Mouse (Mus musculus): Measurements from ENCODE around the gene Stat3. TPM values are rescaled to one million over a fixed set of nuclear protein-coding genes. Genes with fewer than 3 reads are reported as not detected.

The Stat3 gene
- total RNA-seq, 2 experiments from 2014 or later: 49.1 to 56.7 TPM

DNA sequence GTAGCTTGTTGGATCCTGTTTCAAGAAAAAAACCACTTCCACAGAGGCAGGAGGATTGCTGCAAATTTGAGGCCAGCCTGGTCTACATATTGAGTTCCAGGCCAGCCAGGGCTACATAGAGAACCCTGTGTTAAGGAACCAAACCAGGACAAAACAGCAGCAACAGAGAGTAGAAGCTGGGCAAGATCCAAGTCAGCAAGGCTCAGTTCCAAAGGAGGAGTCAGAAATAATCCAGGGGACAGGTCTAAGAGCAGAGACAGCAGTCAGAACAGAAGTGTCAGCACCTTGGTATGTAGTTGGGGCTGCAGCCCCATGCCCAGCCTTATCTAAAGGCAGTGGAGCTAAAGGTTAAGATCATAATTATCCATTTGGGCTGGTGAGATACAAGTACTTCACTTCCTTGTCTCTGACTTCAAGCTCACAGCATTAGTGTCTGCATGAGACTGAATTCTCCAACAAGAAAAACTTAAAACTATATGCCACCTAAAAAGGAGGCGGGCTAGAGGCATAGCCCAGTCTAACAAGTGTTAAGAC lies 14.9 kb downstream of the Stat3 start:
- no peak for DNase-seq

DNA sequence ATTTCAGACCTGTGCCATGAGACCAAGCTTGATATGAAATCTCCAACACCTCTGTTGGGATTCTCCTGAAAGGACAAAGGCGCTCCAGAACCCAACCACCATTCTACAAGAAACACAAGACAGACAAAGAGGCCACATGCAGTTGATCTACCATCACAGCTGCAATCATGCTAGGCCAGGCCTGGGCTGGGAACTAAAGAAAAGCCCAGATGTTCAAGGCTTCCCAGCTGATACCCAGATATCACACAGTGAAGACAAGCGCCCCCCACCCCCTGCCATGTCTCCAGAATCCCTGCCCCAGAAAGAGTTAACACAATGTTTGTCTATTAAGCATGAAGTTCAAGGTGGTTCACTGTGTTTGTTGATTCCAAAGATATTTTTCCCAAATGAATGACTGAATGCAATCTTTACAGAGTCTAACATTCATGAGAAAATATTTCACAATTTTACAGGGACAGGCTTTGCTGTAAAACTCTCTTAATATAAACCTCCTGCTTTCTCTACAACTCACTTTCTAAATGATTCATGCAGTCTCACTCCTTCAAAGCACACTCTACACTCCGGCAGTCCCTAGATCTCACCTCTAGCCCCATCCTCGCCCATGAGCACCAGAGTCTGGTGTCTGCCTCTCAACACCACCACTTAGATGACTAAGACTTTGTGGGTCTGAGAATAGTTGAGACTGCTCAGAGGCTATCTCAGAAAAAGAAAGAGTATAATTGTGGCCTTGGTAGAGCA lies 18.3 kb downstream of the Stat3 start:
- no peak for DNase-seq

DNA sequence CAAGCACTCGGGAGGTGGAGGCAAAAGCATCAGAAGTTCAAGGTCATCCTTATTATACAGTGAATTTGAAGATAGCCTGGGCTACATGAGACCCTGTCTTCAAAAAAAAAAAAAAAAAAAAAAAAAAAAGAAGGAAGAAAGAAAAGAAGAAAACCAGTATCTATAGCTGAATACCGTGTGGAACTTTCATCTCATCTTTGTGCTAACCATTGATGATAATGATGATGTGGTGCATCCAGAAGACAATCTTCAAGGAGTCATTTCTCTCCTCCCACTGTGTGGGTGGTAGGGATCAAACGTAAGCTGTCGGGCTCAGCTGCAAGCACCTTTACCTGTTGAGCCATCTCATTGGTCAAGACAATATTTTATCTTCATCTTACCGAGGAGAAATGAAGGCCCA lies 21.3 kb downstream of the Stat3 start:
- DNase-seq: no peak

DNA sequence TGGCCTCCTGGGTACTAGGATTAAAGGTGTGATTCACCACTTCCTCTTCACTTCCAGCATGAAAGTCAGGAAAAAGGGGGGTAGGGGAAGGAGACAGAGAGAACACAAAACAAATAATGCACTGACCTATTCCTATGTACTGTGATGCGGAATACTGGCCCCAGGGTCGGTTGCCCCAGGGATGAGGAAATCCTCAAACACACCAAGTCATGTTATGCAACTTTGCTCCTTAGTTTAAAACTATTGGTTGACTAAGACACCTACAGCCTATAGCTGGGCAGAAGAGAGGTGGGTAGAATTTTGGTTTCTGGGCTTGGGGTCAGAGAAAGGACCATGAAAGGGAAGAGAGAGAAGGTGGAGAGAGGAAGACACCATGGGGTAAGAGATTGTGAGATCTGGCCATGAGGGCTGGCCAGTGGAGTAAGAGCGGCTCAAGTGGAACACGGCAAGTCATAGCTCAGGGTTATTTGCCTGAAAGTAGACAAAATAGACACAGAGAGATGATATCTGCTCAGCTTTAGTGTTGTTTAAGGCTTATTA lies 22.8 kb downstream of the Stat3 start:
- DNase-seq: no peak

DNA sequence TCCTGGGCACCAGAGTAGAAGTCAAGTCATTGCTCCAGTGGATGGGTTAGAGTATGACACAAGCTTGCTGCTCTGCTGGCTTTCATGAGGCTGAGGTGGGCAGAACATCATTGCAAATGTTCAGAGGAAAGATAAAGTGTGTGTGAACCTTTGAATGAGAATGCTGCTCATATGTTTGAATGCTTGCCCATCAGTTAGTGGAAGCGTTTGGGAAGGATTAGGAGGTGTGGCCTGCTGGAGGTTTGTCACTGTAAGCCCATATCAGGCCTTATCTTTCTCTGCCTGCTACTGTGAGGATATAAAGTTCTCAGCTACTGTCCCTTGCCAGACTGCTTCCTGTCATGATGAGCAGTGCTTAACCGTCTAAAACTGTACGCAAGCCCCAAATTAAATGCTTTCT lies 24.3 kb downstream of the Stat3 start:
- DNase-seq: no peak

DNA sequence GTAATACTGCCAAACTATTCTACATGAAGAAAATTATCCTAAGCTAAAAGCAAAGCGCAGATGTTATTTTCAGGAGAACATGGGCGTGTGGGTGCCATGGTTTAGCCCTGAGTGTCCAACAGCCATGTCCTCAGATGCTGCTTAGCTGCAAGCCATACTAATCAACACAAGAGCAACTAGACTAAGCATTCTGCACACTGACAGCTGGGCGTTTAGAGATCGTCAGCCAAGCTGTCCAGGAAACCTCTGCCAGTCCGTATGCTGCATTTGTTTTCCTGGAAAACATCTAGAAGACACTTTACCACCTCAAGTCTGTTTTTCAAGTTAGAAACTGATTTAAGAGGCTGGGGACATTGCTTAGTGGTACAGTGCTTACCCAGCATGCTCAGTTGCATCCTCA lies 24.9 kb downstream of the Stat3 start:
- no peak for DNase-seq

DNA sequence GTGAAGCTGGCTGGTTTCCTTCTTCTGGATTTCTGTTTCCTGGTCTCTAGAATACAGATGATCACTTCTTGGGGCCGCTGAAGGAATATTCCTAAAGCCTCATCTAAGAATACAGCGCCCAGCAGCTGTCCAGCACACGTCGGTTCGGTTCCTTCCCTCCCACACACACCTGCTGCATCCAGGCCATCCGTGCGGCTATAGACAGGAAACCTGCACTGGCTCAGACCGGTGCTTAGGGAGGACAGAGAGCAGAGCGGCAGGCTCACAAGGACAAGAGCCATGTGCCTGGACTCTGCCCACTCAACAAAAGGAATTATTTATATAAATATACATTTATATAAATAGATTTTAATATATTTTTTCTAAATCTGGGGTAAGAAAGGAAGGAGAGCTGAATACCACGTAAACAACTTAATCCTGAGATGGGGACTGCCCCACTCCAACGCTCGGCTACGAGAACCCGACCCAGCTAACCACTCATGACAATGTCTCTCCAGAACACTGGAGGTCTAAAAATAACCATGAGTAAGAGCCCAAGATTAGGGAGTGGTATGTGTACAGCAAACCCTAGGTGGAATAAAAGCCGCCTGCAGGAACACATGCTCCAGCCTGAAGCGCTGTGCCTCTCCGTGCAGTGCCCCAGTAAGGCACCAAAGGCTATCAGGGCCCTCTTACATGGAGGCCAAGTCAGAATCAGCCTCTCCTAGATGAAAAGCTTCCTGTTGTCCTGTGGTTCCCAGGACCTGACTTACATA lies 26.8 kb downstream of the Stat3 start:
- no peak for DNase-seq

DNA sequence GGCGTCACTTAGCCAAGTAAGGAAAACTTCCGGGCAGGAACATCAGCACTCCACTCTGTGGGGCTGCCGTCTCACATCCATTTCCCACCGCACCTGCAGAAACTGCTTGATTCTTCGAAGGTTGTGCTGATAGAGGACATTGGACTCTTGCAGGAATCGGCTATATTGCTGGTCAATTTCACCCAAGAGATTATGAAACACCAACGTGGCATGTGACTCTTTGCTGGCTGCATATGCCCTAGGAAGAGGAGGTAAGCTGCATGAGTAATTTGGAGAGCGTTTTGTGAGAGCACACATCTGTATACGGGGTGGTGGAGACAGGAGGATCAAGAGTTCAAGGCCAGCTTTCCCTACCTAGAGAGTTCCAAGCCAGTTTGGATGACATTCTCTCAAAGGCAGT lies 30.8 kb downstream of the Stat3 start:
- no peak for DNase-seq

DNA sequence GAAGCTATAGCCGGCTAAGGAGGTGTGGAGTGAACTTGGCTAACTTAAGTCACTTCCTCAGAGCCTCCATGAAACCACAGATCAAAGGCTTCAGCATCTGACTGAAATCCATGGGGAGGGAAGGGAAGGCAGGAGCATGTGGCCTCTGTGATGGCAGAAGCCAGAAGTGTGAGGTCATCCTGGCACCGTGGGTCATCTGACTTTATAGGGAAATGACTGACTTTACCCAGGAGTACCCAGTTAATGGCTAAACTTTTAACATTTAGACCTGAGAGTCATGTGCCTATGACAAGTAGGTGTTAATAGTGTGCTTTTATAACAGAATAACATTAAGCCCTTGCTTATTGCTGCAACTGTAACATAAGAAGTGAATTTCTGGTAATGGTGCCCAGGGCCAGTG lies 31.2 kb downstream of the Stat3 start:
- DNase-seq: no peak

DNA sequence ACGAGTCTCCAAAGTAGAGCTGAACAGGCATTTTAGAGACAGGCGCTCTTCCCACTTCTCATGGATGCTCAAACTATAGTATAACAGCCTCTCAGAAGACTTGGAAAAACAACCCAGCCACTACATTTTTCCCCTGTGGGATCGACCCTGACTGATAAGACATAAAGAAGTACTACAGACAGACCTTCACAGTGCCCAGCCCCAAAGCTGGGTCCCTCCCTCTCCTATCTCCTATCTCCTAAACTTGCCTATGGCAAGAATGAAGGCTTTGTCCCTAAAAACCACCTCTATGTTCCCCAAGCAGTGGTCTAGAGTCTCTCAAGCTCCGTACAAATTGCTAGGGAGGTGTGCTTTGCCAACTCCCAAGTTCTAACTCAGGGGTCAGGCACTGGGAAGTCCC lies 32.5 kb downstream of the Stat3 start:
- no peak for DNase-seq

DNA sequence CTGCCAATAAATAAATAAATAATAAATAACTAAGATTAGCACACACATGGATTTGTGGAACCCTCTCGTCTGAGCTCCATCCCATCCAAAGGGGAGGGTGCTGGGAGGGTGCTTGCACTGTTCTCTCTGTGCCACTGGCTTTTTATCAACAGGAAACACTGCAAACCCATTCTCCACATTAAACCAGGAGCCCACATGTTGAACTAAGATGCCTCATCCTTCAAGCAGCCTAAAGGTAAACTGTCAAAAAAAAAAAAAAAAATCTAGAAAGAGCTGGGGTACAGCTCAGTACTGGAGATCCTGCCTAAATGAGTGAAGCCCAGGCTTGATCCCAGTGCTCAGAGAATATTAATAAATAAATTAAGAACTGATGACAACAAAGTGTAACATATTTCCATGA lies 33.4 kb downstream of the Stat3 start:
- no peak for DNase-seq

DNA sequence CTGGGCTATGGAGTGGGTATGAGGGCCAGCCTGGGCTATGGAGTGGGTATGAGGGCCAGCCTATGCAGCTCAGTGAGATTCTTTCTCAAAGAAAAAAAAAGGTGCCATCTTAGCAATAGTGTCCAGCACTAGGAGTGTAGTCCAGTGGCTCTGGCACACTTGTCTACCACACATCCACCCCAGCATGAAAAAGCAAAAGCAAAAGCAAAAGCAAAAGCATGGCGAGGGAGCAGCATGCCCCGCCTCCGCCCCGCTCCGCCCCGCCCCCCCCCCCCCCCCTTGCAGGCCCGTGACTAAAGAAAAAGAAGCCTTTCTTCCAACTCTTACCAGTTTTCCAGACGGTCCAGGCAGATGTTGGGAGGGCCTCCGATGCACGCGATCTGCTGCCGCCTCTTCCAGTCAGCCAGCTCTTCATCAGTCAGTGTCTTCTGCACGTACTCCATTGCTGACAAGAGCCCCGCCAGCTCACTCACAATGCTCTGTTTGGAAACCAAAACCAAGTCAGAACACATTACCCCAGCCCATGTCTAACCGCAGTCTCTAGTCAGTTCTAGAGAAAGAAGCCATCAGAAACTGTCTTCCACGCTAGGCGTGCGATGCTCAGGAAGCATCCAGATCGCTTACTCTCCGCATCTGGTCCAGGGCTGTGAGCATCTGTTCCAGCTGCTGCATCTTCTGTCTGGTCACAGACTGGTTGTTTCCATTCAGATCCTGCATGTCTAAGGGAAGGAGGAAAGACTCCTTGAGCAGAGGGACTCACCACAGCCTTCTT lies 34.6 kb downstream of the Stat3 start:
- no peak for DNase-seq

DNA sequence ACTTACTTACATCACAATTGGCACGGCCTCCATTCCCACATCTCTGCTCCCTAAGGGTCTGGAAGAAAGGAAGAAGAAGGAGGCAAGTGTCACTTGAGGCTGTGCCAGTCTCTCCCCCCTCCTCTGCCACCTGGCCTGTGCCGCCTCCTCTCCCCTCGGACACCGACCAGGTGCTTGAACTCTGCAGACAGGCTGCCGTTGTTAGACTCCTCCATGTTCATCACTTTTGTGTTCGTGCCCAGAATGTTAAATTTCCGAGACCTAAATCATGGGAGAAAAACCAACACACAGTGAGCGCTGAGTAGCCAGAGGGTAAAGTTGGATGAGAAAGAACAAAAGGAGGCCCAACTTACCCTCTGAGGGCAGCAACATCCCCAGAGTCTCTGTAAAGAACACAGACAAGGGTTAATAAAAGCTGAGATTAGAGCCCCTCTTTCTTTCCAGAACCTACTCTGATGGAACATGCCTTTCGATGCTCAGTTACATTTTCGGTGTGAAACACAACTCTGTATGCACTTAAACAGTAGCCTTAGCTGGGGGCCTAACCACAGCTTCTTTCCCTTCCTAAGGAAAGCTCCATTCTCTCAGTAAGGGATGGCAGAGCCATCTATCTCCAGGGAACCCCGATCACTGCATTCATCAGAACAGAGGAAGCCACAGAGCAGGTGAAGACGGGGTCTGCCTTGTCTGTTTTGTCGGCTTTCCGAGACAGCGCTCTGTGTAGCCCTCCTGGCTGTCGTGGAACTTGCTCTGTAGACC lies 40.7 kb downstream of the Stat3 start:
- no peak for DNase-seq

DNA sequence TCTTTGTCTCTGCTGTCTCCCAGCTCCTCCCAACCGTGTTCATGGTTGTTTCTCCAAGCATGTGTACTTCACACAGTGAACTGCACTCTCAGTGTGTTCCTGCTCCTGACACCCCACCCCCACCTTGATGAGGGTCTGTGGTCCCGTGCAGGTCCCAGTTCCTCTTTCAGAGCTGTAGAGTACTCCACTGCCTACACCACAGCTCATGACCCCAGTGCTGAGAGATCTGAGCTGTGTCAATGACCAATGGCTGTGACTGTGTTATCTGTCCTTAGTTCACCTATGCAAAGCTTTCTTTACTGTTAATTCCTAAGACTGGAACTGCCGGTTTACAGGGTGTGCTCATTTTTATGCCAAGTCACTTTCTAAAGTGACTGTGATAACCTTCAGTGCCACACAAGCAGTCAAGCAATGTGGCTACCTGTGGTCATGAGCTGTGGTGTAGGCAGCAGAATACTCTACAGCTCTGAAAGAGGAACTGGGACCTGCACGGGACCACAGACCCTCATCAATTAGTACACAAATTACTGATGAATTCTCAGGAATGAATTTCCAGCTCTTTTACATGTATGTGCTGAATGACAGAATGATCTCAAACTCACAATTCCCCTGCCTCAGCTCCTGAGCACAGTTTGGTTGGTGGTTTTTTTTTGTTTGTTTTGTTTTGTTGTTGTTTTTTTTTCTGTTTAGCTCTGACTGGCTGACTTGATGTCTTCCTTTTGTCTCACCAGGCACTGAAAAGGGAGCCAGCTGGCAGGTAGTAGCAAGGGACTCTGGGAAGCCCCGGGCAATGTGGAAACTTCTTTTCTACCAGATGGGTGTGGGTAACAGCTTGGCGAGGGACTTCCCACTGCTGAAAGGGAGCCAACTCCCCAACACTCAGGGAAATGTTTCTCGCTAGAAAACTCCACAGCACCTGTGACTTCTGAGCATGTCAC lies 41.8 kb downstream of the Stat3 start:
- DNase-seq: no peak

DNA sequence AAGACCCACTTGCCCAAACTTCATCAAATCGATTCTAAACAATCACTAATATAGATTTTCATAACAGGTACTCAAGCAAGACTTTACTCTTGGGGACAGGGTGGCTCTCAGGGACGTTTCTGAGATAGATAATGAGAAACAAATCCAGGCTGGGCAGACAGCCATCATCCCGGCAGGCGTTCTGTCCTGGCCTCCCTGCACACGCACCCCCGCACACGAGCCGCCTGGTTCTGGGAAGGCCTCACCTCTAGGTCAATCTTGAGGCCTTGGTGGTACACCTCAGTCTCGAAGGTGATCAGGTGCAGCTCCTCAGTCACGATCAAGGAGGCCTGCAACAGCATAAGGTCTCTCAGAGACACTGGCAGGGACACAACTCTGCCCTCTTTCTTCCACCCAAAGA lies 43.3 kb downstream of the Stat3 start:
- DNase-seq: no peak

DNA sequence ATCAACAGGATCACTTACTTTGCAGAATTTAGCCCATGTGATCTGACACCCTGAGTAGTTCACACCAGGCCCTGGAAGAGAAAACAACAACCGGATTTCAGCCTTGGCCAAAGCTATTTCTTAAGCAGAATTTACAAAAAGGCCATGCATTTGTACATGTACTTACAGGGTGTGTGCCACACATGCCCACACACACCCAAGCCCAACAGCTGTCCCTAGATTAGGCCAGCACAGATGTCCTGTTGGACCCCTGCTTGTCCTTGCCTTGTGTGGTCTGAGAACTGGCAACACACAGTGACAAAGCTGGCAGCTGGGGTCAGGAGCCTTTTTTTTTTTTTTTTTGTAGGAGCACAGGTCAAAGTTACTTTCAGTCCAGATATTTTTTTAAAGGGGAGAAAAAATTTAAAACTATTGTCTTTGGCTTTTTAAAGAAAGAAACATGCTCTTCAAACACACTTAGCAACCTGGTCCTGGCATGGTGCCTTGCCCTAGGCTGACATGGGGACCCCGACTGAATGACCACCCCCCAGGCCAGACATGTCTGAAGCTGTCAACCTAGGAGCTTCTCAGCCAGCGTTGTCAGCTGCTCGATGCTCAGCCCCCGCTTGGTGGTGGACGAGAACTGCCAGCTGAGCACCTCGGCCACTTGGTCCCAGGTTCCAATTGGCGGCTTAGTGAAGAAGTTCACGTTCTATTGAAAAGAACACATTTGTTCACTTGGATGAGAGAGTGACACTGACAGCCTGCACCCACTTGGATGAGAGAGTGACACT lies 45.0 kb downstream of the Stat3 start:
- DNase-seq: no peak

DNA sequence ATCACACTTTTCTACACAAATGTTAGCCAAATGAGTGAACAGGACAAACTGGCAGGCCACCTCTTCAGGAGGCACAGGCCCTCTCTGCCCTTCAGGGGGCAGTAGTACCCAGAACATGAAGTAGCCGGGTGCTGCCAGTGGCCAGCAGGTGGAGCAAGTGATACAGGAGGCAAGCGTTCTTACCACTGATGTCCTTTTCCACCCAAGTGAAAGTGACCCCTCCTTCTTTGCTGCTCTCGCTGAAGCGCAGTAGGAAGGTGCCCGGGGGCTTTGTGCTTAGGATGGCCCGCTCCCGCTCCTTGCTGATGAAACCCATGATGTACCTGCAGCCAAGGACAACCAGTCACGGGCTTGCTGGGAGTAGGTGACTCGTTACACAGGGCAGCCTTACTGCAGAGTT lies 45.9 kb downstream of the Stat3 start:
- DNase-seq: peak; percentile 88

DNA sequence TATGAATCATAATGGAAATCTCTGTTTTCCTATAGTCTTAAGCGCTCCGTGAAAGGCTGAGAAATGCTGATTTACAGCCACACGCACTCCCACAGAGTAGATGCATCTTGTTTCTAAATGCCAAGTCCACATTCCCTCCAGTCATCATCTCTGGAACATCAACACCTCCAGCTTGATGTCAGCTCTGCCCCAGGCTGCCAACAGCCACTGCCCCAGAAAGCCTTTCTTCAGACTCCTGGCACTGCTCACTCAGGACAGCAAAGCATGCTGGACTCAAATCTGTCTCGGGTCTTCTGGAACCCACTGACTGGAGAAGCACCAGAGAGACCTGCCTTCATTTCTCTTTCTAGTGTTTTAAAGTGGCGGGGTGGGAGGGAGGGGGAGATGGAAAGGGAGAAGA lies 46.9 kb downstream of the Stat3 start:
- no peak for DNase-seq

DNA sequence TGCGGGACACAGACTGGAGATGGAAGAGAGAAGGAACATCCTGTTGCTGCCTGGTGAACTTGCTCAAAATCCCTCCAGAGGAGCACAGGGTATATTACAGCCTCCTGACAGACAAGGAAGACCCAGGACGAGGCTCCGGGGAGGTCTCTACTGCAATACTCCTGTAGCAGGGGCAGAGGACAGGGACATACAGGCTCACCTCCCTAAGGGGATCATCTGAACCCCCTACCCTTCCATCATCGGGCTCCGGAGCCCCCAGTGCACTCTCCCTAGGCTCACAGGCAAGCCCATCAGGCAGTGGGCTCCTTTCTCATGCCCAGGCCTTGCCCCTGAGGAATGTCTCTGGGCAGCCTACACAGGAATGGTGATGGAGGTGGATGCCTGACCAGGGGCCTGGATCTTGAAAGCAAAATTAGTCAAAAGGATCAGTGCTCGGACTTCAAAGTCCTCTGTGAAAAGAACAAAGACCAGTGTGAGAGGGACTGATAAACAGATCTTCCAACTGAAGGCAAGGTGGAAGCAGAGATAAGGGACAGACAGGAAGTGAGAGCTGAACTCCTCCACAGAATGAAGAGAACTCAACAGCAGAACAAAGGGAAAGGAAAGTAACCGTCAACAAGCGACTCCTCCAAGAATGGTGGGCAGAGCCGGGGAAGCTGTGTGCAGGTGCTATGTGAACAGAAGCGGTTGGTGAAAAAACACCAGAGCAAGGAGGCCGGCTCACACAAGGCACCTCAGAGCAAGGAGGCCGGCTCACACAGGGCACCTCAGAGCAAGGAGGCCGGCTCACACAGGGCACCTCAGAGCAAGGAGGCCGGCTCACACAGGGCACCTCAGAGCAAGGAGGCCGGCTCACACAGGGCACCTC lies 47.9 kb downstream of the Stat3 start:
- DNase-seq: no peak
